Mouse (Mus musculus) heart, embryonic 10.5 days (tissue): ENCODE measurements around the gene Gm17067. TPM values are rescaled to one million over a fixed set of nuclear protein-coding genes. Genes with fewer than 3 reads are reported as not detected.
A peak's percentile ranks its signal among the peaks of the same experiment; 100 is the strongest.
"Not testable (repeated sequence)": the region's sequence is repeated elsewhere in the genome, so short reads cannot be mapped to it uniquely, and the experiment has no call there.

Experiments used
- DNase-seq: peaks from one replicate; pipeline ENCODE4 v3.0.0-alpha.2; 2017; ENCODE audit warnings: low spot score
- H3K27ac ChIP-seq: fragments of 300-500 bp; sonication (generic); 2 replicates; pipeline ENCODE4 v1.5.1; 2016; ENCODE audit warnings: mild to moderate bottlenecking
- H3K27me3 ChIP-seq: fragments of 300-500 bp; sonication (generic); 2 replicates; pipeline ENCODE4 v1.6.1; 2016; ENCODE audit warnings: mild to moderate bottlenecking; ENCODE audit not compliant: poor library complexity, insufficient read depth, severe bottlenecking
- H3K36me3 ChIP-seq: fragments of 300-500 bp; sonication (generic); 2 replicates; pipeline ENCODE4 v1.6.1; 2016; ENCODE audit warnings: mild to moderate bottlenecking, moderate library complexity
- H3K4me1 ChIP-seq: fragments of 300-500 bp; sonication (generic); 2 replicates; pipeline ENCODE4 v1.6.1; 2016; ENCODE audit warnings: mild to moderate bottlenecking
- H3K4me3 ChIP-seq: fragments of 300-500 bp; sonication (generic); 2 replicates; pipeline ENCODE4 v1.5.1; 2016; ENCODE audit warnings: mild to moderate bottlenecking, moderate library complexity
- H3K9me3 ChIP-seq: fragments of 300-500 bp; sonication (generic); 2 replicates; pipeline ENCODE4 v1.6.1; 2016; ENCODE audit warnings: mild to moderate bottlenecking, moderate library complexity
- WGBS: fragments of 180-500 bp; shearing (Covaris S2); methylation state at CpG from one replicate; pipeline ENCODE4 v1.1.7; 2016; 5-methylcytosine and 5-hydroxymethylcytosine counted together
- polyA plus RNA-seq: library from polyadenylated mRNA; unstranded; fragments of >200 nt; fragmentation: Nextera tagmentation; extraction: Ambion mirVana; gene quantifications from 2 replicates; pipeline ENCODE4 v1.2.1, GENCODE M21; 2016

Gene Gm17067
- not detected in 2 replicates for polyA plus RNA-seq

GRCm38 (mm10) chr7:42726917-42727316 lies at the start of gene Gm17067:
Gm17067 (minus strand) TSS chr7:42727017.
- not testable (repeated sequence) for DNase-seq, H3K4me1 ChIP-seq, H3K9me3 ChIP-seq, H3K4me3 ChIP-seq, H3K36me3 ChIP-seq, H3K27me3 ChIP-seq, H3K27ac ChIP-seq
- WGBS, result 85% methylated on average over 4 of the region's 4 CpGs

- Histone ChIP-seq H3K36me3 (no peaks in the 10 kb centered on the region), H3K4me3 (no peak overlapping the region), H3K9me3 (peaks cover 4% of the 10 kb centered on the region), H3K27me3 (no peaks in the 10 kb centered on the region), H3K4me1 (no peaks in the 10 kb centered on the region), H3K27ac (no peak overlapping the region)
- 49% methylated on average over 20 of the region's 20 CpGs for WGBS
- DNase-seq, result peak; percentile 73
Observed at GRCm38 (mm10) chr7:42749836-42750235, 23.0 kb upstream of the Gm17067 start.

- H3K27me3 ChIP-seq, result no peaks in the 10 kb centered on the region
- 82% methylated on average over 10 of the region's 10 CpGs for WGBS
- no peak overlapping the region for H3K4me3 ChIP-seq
Observed at GRCm38 (mm10) chr7:42738536-42739210, 11.9 kb upstream of the Gm17067 start.

GRCm38 (mm10) chr7:42693251-42693650 lies 33.6 kb downstream of the Gm17067 start:
- WGBS, result under 1% methylated on average over 4 of the region's 4 CpGs
- Histone ChIP-seq H3K27ac (peak overlapping the region; percentile 80; the same call in 1 of the 2 replicates), H3K4me3 (peak overlapping the region; percentile 60)
- H3K36me3 ChIP-seq, H3K9me3 ChIP-seq, H3K4me1 ChIP-seq, DNase-seq, H3K27me3 ChIP-seq: not testable (repeated sequence)

More at GRCm38 (mm10) chr7:42738536-42739210, 11.9 kb upstream of the Gm17067 start:
- no peaks in the 10 kb centered on the region for H3K36me3 ChIP-seq
- no peaks in the 10 kb centered on the region for H3K4me1 ChIP-seq
- H3K27ac ChIP-seq, result no peak overlapping the region
- peaks cover 4% of the 10 kb centered on the region; the same call in 1 of the 2 replicates for H3K9me3 ChIP-seq
- no peak for DNase-seq

- DNase-seq, result peak; percentile 93
- under 1% methylated on average over 23 of the region's 23 CpGs for WGBS
- not testable (repeated sequence) for H3K9me3 ChIP-seq, H3K27me3 ChIP-seq, H3K4me1 ChIP-seq, H3K36me3 ChIP-seq
- peak within 1 kb of the TSS; percentile 80 for H3K27ac ChIP-seq
- peak within 1 kb of the TSS; percentile 60 for H3K4me3 ChIP-seq
Observed at GRCm38 (mm10) chr7:42692362-42693158, 34.3 kb downstream of the Gm17067 start, which contains the start of gene Zfp975. Zfp975 (minus strand) TSS chr7:42692742.

- not testable (repeated sequence) for DNase-seq, H3K9me3 ChIP-seq, H3K27me3 ChIP-seq, H3K4me3 ChIP-seq, H3K36me3 ChIP-seq, H3K27ac ChIP-seq, H3K4me1 ChIP-seq
- 87% methylated on average over 6 of the region's 6 CpGs for WGBS
Observed at GRCm38 (mm10) chr7:42680081-42680480, 46.7 kb downstream of the Gm17067 start.

- not testable (repeated sequence) for H3K36me3 ChIP-seq, H3K27me3 ChIP-seq, H3K27ac ChIP-seq, H3K4me3 ChIP-seq, H3K9me3 ChIP-seq, DNase-seq, H3K4me1 ChIP-seq
Observed at GRCm38 (mm10) chr7:42679646-42680045, 47.2 kb downstream of the Gm17067 start.

- DNase-seq, H3K4me1 ChIP-seq, H3K4me3 ChIP-seq, H3K9me3 ChIP-seq, H3K27me3 ChIP-seq, H3K27ac ChIP-seq: not testable (repeated sequence)
- peaks cover 31% of the 10 kb centered on the region for H3K36me3 ChIP-seq
- 70% methylated on average over 5 of the region's 5 CpGs for WGBS
Observed at GRCm38 (mm10) chr7:42660140-42660539, 66.7 kb downstream of the Gm17067 start.

Other genes with a start within 250 kb of the Gm17067 start
- gene Zfp141, start 221.3 kb downstream of the Gm17067 start, polyA plus RNA-seq, result 8.2 and 9.9 TPM in 2 replicates
- gene Gm21028, start 148.4 kb downstream of the Gm17067 start, polyA plus RNA-seq, result not detected in 2 replicates
- 1.3 and 1.5 TPM in 2 replicates for gene Zfp977, start 134.5 kb downstream of the Gm17067 start, polyA plus RNA-seq
- gene Zfp976, start 84.4 kb downstream of the Gm17067 start, polyA plus RNA-seq, result 3.0 and 3.4 TPM in 2 replicates
- gene Zfp975, start 34.3 kb downstream of the Gm17067 start, polyA plus RNA-seq, result 9.0 and 9.9 TPM in 2 replicates
- gene Vmn2r62, start 66.5 kb upstream of the Gm17067 start, polyA plus RNA-seq, result not detected in 2 replicates
- not detected in 2 replicates for gene Gm2381, start 140.2 kb upstream of the Gm17067 start, polyA plus RNA-seq
- gene Vmn2r63, start 206.8 kb upstream of the Gm17067 start, polyA plus RNA-seq, result not detected in 2 replicates